Mouse (Mus musculus): ENCODE measurements around the gene Slc38a1. TPM values are rescaled to one million over a fixed set of nuclear protein-coding genes. Genes with fewer than 3 reads are reported as not detected.

Gene Slc38a1
- polyA plus RNA-seq, 1 experiment from 2014 or later = 54.0 TPM

- 55% methylated on average over 19 of the region's 19 CpGs for WGBS
Observed at GRCm38 (mm10) chr15:96678871-96679773, 36.4 kb upstream of the Slc38a1 start.

GRCm38 (mm10) chr15:96676518-96676917, 33.8 kb upstream of the Slc38a1 start:
- Histone ChIP-seq H3K36me3 (no peaks in the 10 kb centered on the region), H3K9me3 (no peaks in the 10 kb centered on the region), H3K27ac (no peak overlapping the region), H3K9ac (no peak overlapping the region), H3K27me3 (no peaks in the 10 kb centered on the region), H3K4me1 (0 out of 2 replicates have a peak, but pooled peaks cover 4% of the 10 kb centered on the region), H3K4me3 (no peak overlapping the region), H3K4me2 (0 out of 2 replicates have a peak overlapping the region, but pooled peaks have one; percentile 7)
- 33% methylated on average over 10 of the region's 10 CpGs for WGBS
- no peak for ATAC-seq (ENCODE audit: insufficient number of reproducible peaks, low FRiP score, low TSS enrichment, low read depth)

More at GRCm38 (mm10) chr15:96678871-96679773, 36.4 kb upstream of the Slc38a1 start:
- Histone ChIP-seq H3K9ac (no peak overlapping the region), H3K27ac (no peak overlapping the region), H3K4me1 (peaks cover 4% of the 10 kb centered on the region; the same call in 1 of the 2 replicates), H3K4me3 (no peak overlapping the region), H3K4me2 (no peak overlapping the region), H3K9me3 (no peaks in the 10 kb centered on the region), H3K27me3 (no peaks in the 10 kb centered on the region), H3K36me3 (no peaks in the 10 kb centered on the region)
- no peak for ATAC-seq (ENCODE audit: insufficient number of reproducible peaks, low FRiP score, low TSS enrichment, low read depth)

- Histone ChIP-seq H3K36me3 (no peaks in the 10 kb centered on the region), H3K27me3 (no peaks in the 10 kb centered on the region), H3K27ac (no peak overlapping the region), H3K4me2 (peak overlapping the region; percentile 26; the same call in 1 of the 2 replicates), H3K9ac (no peak overlapping the region), H3K9me3 (no peaks in the 10 kb centered on the region), H3K4me3 (no peak overlapping the region), H3K4me1 (0 out of 2 replicates have a peak, but pooled peaks cover 4% of the 10 kb centered on the region)
- 48% methylated on average over 15 of the region's 15 CpGs for WGBS
- ATAC-seq (ENCODE audit: insufficient number of reproducible peaks, low FRiP score, low TSS enrichment, low read depth) = no peak
Observed at GRCm38 (mm10) chr15:96675744-96676143, 33.0 kb upstream of the Slc38a1 start.

- Histone ChIP-seq H3K27me3 (no peaks in the 10 kb centered on the region), H3K4me1 (0 out of 2 replicates have a peak, but pooled peaks cover 4% of the 10 kb centered on the region), H3K9me3 (no peaks in the 10 kb centered on the region), H3K9ac (no peak overlapping the region), H3K27ac (no peak overlapping the region), H3K4me2 (no peak overlapping the region), H3K4me3 (no peak overlapping the region), H3K36me3 (no peaks in the 10 kb centered on the region)
- no peak for ATAC-seq (ENCODE audit: insufficient number of reproducible peaks, low FRiP score, low TSS enrichment, low read depth)
- WGBS = 83% methylated on average over 11 of the region's 11 CpGs
Observed at GRCm38 (mm10) chr15:96675055-96675454, 32.3 kb upstream of the Slc38a1 start.

- Histone ChIP-seq H3K9ac (no peak overlapping the region), H3K4me1 (0 out of 2 replicates have a peak, but pooled peaks cover 4% of the 10 kb centered on the region), H3K9me3 (no peaks in the 10 kb centered on the region), H3K4me3 (no peak overlapping the region), H3K27ac (no peak overlapping the region), H3K36me3 (no peaks in the 10 kb centered on the region), H3K27me3 (no peaks in the 10 kb centered on the region), H3K4me2 (no peak overlapping the region)
- 56% methylated on average over 1 of the region's 1 CpGs for WGBS
- ATAC-seq (ENCODE audit: insufficient number of reproducible peaks, low FRiP score, low TSS enrichment, low read depth) = no peak
Observed at GRCm38 (mm10) chr15:96674089-96674488, 31.4 kb upstream of the Slc38a1 start.

- Histone ChIP-seq H3K4me3 (no peak overlapping the region), H3K9ac (no peak overlapping the region), H3K4me1 (no peaks in the 10 kb centered on the region), H3K36me3 (no peaks in the 10 kb centered on the region), H3K9me3 (no peaks in the 10 kb centered on the region), H3K27ac (no peak overlapping the region), H3K4me2 (no peak overlapping the region), H3K27me3 (no peaks in the 10 kb centered on the region)
- WGBS = 65% methylated on average over 6 of the region's 6 CpGs
- ATAC-seq (ENCODE audit: insufficient number of reproducible peaks, low FRiP score, low TSS enrichment, low read depth) = no peak
Observed at GRCm38 (mm10) chr15:96669721-96670120, 27.0 kb upstream of the Slc38a1 start.

GRCm38 (mm10) chr15:96666663-96667062, 23.9 kb upstream of the Slc38a1 start:
- no peak overlapping the region for H3K9ac ChIP-seq
- no peaks in the 10 kb centered on the region for H3K27me3 ChIP-seq
- 6% methylated on average over 7 of the region's 7 CpGs for WGBS
- ATAC-seq (ENCODE audit: insufficient number of reproducible peaks, low FRiP score, low TSS enrichment, low read depth) = no peak
- H3K36me3 ChIP-seq = no peaks in the 10 kb centered on the region
- no peaks in the 10 kb centered on the region for H3K9me3 ChIP-seq
- no peak overlapping the region for H3K27ac ChIP-seq
- H3K4me2 ChIP-seq = peak overlapping the region; percentile 38
- no peaks in the 10 kb centered on the region for H3K4me1 ChIP-seq
- peak overlapping the region; percentile 15; the same call in 1 of the 2 replicates for H3K4me3 ChIP-seq

- Histone ChIP-seq H3K27ac (no peak overlapping the region), H3K36me3 (no peaks in the 10 kb centered on the region), H3K9ac (no peak overlapping the region), H3K4me3 (no peak overlapping the region), H3K9me3 (no peaks in the 10 kb centered on the region), H3K4me2 (peak overlapping the region; percentile 38; the same call in 1 of the 2 replicates), H3K27me3 (no peaks in the 10 kb centered on the region), H3K4me1 (no peaks in the 10 kb centered on the region)
- 6% methylated on average over 3 of the region's 3 CpGs for WGBS
- ATAC-seq (ENCODE audit: insufficient number of reproducible peaks, low FRiP score, low TSS enrichment, low read depth) = no peak
Observed at GRCm38 (mm10) chr15:96665889-96666288, 23.2 kb upstream of the Slc38a1 start.

GRCm38 (mm10) chr15:96660590-96661141, 18.0 kb upstream of the Slc38a1 start:
- no peaks in the 10 kb centered on the region for H3K27me3 ChIP-seq
- H3K9me3 ChIP-seq = no peaks in the 10 kb centered on the region
- no peaks in the 10 kb centered on the region for H3K36me3 ChIP-seq
- no peak overlapping the region for H3K27ac ChIP-seq
- no peak overlapping the region for H3K4me2 ChIP-seq
- 52% methylated on average over 13 of the region's 13 CpGs for WGBS
- no peak overlapping the region for H3K4me3 ChIP-seq
- peaks cover 5% of the 10 kb centered on the region; the same call in 1 of the 2 replicates for H3K4me1 ChIP-seq
- no peak overlapping the region for H3K9ac ChIP-seq
- ATAC-seq (ENCODE audit: insufficient number of reproducible peaks, low FRiP score, low TSS enrichment, low read depth) = no peak

GRCm38 (mm10) chr15:96658275-96658602, 15.5 kb upstream of the Slc38a1 start:
- Histone ChIP-seq H3K27ac (no peak overlapping the region), H3K9me3 (no peaks in the 10 kb centered on the region), H3K27me3 (no peaks in the 10 kb centered on the region), H3K4me2 (0 out of 2 replicates have a peak overlapping the region, but pooled peaks have one; percentile 10), H3K4me3 (no peak overlapping the region), H3K36me3 (no peaks in the 10 kb centered on the region), H3K9ac (no peak overlapping the region), H3K4me1 (peaks cover 5% of the 10 kb centered on the region; the same call in 1 of the 2 replicates)
- 45% methylated on average over 14 of the region's 14 CpGs for WGBS
- no peak for ATAC-seq (ENCODE audit: insufficient number of reproducible peaks, low FRiP score, low TSS enrichment, low read depth)

- Histone ChIP-seq H3K36me3 (no peaks in the 10 kb centered on the region), H3K27ac (no peak overlapping the region), H3K9ac (no peak overlapping the region), H3K27me3 (no peaks in the 10 kb centered on the region), H3K4me3 (no peak overlapping the region), H3K4me1 (peaks cover 5% of the 10 kb centered on the region; the same call in 1 of the 2 replicates), H3K9me3 (no peaks in the 10 kb centered on the region), H3K4me2 (0 out of 2 replicates have a peak overlapping the region, but pooled peaks have one; percentile 10)
- no peak for ATAC-seq (ENCODE audit: insufficient number of reproducible peaks, low FRiP score, low TSS enrichment, low read depth)
- WGBS = 32% methylated on average over 17 of the region's 17 CpGs
Observed at GRCm38 (mm10) chr15:96657576-96658274, 15.0 kb upstream of the Slc38a1 start.

All from limb, embryonic 15.5 days (tissue).